Mouse (Mus musculus) midbrain, embryonic 10.5 days (tissue): ENCODE results near the gene Ccdc188. TPM values are rescaled to one million over a fixed set of nuclear protein-coding genes. Genes with fewer than 3 reads are reported as not detected.

Experiments used
- DNase-seq: peaks from one replicate; pipeline ENCODE4 v3.0.0-alpha.2; 2017; ENCODE audit warnings: low spot score
- H3K27ac ChIP-seq: fragments of 300-500 bp; sonication (generic); replicated peaks from 2 replicates; pipeline ENCODE4 v1.5.1; 2016; ENCODE audit warnings: mild to moderate bottlenecking
- H3K27me3 ChIP-seq: fragments of 300-500 bp; sonication (generic); 2 replicates; pipeline ENCODE4 v1.6.1; 2016; ENCODE audit warnings: low read depth, mild to moderate bottlenecking; ENCODE audit not compliant: poor library complexity, severe bottlenecking
- H3K36me3 ChIP-seq: fragments of 300-500 bp; sonication (generic); 2 replicates; pipeline ENCODE4 v1.6.1; 2016; ENCODE audit warnings: mild to moderate bottlenecking, moderate library complexity
- H3K4me1 ChIP-seq: fragments of 300-500 bp; sonication (generic); 2 replicates; pipeline ENCODE4 v1.6.1; 2016
- H3K4me3 ChIP-seq: fragments of 300-500 bp; sonication (generic); 2 replicates; pipeline ENCODE4 v1.5.1; 2016; ENCODE audit warnings: mild to moderate bottlenecking, moderate library complexity
- H3K9me3 ChIP-seq: fragments of 300-500 bp; sonication (generic); replicated peaks from 2 replicates; pipeline ENCODE4 v1.6.1; 2016; ENCODE audit warnings: mild to moderate bottlenecking
- WGBS: fragments of 180-500 bp; shearing (Covaris S2); methylation state at CpG from one replicate; pipeline ENCODE4 v1.1.7; 2016; 5-methylcytosine and 5-hydroxymethylcytosine counted together
- polyA plus RNA-seq: library from polyadenylated mRNA; unstranded; fragments of >200 nt; fragmentation: Nextera tagmentation; extraction: Ambion mirVana; gene quantifications from 2 replicates; pipeline ENCODE4 v1.2.1, GENCODE M21; 2016

Ccdc188 gene
- polyA plus RNA-seq, 1 experiment from 2014 or later = not detected

- WGBS = 87% methylated on average over 3 of the region's 3 CpGs
Measured at GRCm38 (mm10) chr16:18231047-18231446, 13.4 kb downstream of the Ccdc188 start.

GRCm38 (mm10) chr16:18231451-18231850, 13.8 kb downstream of the Ccdc188 start:
- H3K27me3 ChIP-seq = no peaks in the 10 kb centered on the region
- peaks cover 36% of the 10 kb centered on the region for H3K36me3 ChIP-seq
- peaks cover 33% of the 10 kb centered on the region for H3K4me1 ChIP-seq
- DNase-seq = no peak
- H3K9me3 ChIP-seq = no peaks in the 10 kb centered on the region
- H3K27ac ChIP-seq = no peak overlapping the region
- H3K4me3 ChIP-seq = no peak overlapping the region
- WGBS = 88% methylated on average over 4 of the region's 4 CpGs

More at GRCm38 (mm10) chr16:18231047-18231446, 13.4 kb downstream of the Ccdc188 start:
- Histone ChIP-seq H3K9me3 (no peaks in the 10 kb centered on the region), H3K27ac (no peak overlapping the region), H3K27me3 (no peaks in the 10 kb centered on the region), H3K4me1 (peaks cover 29% of the 10 kb centered on the region), H3K36me3 (peaks cover 40% of the 10 kb centered on the region), H3K4me3 (no peak overlapping the region)
- DNase-seq = no peak

- H3K9me3 ChIP-seq = no peaks in the 10 kb centered on the region
- no peak overlapping the region for H3K27ac ChIP-seq
- peak overlapping the region; percentile 91 for H3K4me3 ChIP-seq
- DNase-seq = no peak
- peaks cover 34% of the 10 kb centered on the region for H3K4me1 ChIP-seq
- 89% methylated on average over 1 of the region's 1 CpGs for WGBS
- H3K27me3 ChIP-seq = no peaks in the 10 kb centered on the region
- H3K36me3 ChIP-seq = peaks cover 28% of the 10 kb centered on the region
Measured at GRCm38 (mm10) chr16:18233451-18233850, 15.8 kb downstream of the Ccdc188 start.

GRCm38 (mm10) chr16:18233919-18234670, 16.4 kb downstream of the Ccdc188 start:
- Histone ChIP-seq H3K27me3 (no peaks in the 10 kb centered on the region), H3K27ac (peak overlapping the region; percentile 90), H3K4me3 (peak overlapping the region; percentile 91), H3K4me1 (peaks cover 34% of the 10 kb centered on the region), H3K36me3 (peaks cover 28% of the 10 kb centered on the region), H3K9me3 (no peaks in the 10 kb centered on the region)
- 28% methylated on average over 13 of the region's 13 CpGs for WGBS
- DNase-seq = no peak

- under 1% methylated on average over 77 of the region's 79 CpGs for WGBS
- Histone ChIP-seq H3K9me3 (no peaks in the 10 kb centered on the region), H3K27me3 (no peaks in the 10 kb centered on the region), H3K27ac (peak within 1 kb of the TSS; percentile 90), H3K4me3 (peak within 1 kb of the TSS; percentile 91), H3K36me3 (peaks cover 33% of the 10 kb centered on the region), H3K4me1 (peaks cover 34% of the 10 kb centered on the region)
- peak; percentile 66 for DNase-seq
Measured at GRCm38 (mm10) chr16:18234671-18235388, 17.2 kb downstream of the Ccdc188 start, which contains the start of gene Zdhhc8. Zdhhc8 (minus strand) TSS chr16:18235136.

GRCm38 (mm10) chr16:18235389-18236065, 17.8 kb downstream of the Ccdc188 start:
- DNase-seq = peak; percentile 73
- H3K4me3 ChIP-seq = peak overlapping the region; percentile 91
- WGBS = 7% methylated on average over 19 of the region's 19 CpGs

GRCm38 (mm10) chr16:18236676-18237501, 19.2 kb downstream of the Ccdc188 start:
- H3K4me3 ChIP-seq = no peak overlapping the region
- no peaks in the 10 kb centered on the region for H3K27me3 ChIP-seq
- H3K27ac ChIP-seq = no peak overlapping the region
- peaks cover 31% of the 10 kb centered on the region for H3K4me1 ChIP-seq
- peaks cover 50% of the 10 kb centered on the region for H3K36me3 ChIP-seq
- DNase-seq = no peak
- H3K9me3 ChIP-seq = no peaks in the 10 kb centered on the region
- WGBS = 79% methylated on average over 7 of the region's 7 CpGs

More at GRCm38 (mm10) chr16:18235389-18236065, 17.8 kb downstream of the Ccdc188 start:
- peak overlapping the region; percentile 90 for H3K27ac ChIP-seq
- no peaks in the 10 kb centered on the region for H3K27me3 ChIP-seq
- no peaks in the 10 kb centered on the region for H3K9me3 ChIP-seq
- peaks cover 37% of the 10 kb centered on the region for H3K36me3 ChIP-seq
- peaks cover 34% of the 10 kb centered on the region for H3K4me1 ChIP-seq

- Histone ChIP-seq H3K4me1 (peaks cover 18% of the 10 kb centered on the region), H3K27me3 (no peaks in the 10 kb centered on the region), H3K4me3 (no peak overlapping the region), H3K36me3 (peaks cover 93% of the 10 kb centered on the region), H3K9me3 (no peaks in the 10 kb centered on the region), H3K27ac (no peak overlapping the region)
- WGBS = 94% methylated on average over 10 of the region's 10 CpGs
- DNase-seq = no peak
Measured at GRCm38 (mm10) chr16:18241581-18241980, 23.9 kb downstream of the Ccdc188 start.

GRCm38 (mm10) chr16:18247521-18248399, 30.1 kb downstream of the Ccdc188 start:
- Histone ChIP-seq H3K4me1 (peaks cover 54% of the 10 kb centered on the region), H3K27me3 (no peaks in the 10 kb centered on the region), H3K27ac (peak overlapping the region; percentile 98), H3K9me3 (no peaks in the 10 kb centered on the region), H3K4me3 (peak overlapping the region; percentile 78), H3K36me3 (peaks cover 76% of the 10 kb centered on the region)
- no peak for DNase-seq
- WGBS = under 1% methylated on average over 33 of the region's 33 CpGs

- no peaks in the 10 kb centered on the region for H3K9me3 ChIP-seq
- peak within 1 kb of the TSS; percentile 98 for H3K27ac ChIP-seq
- DNase-seq = peak; percentile 99
- H3K4me1 ChIP-seq = peaks cover 54% of the 10 kb centered on the region
- under 1% methylated on average over 100 of the region's 102 CpGs for WGBS
- H3K27me3 ChIP-seq = no peaks in the 10 kb centered on the region
- peaks cover 76% of the 10 kb centered on the region for H3K36me3 ChIP-seq
- H3K4me3 ChIP-seq = peak within 1 kb of the TSS; percentile 78
Measured at GRCm38 (mm10) chr16:18248433-18249363, 31.0 kb downstream of the Ccdc188 start, which contains the start of the genes Trmt2a and Ranbp1. Trmt2a (plus strand) TSS chr16:18248679. Ranbp1 (minus strand) TSS chr16:18248732.
